Mouse (Mus musculus) hindbrain, postnatal 0 days (tissue): ENCODE results near the gene Slc10a7. TPM values are rescaled to one million over a fixed set of nuclear protein-coding genes. Genes with fewer than 3 reads are reported as not detected.
"Not testable (repeated sequence)": the region's sequence is repeated elsewhere in the genome, so short reads cannot be mapped to it uniquely, and the experiment has no call there.

Source experiments
- ATAC-seq: fragments of 200-750 bp; cut with Nextera tagmentation; 2 replicates; pipeline ENCODE4 v1.8.0; 2017; ENCODE audit warnings: mild to moderate bottlenecking, moderate TSS enrichment, moderate library complexity
- DNase-seq: peaks from one replicate; pipeline ENCODE4 v3.0.0-alpha.2; 2015; ENCODE audit warnings: low spot score
- H3K27ac ChIP-seq: fragments of 300-500 bp; sonication (generic); 2 replicates; pipeline ENCODE4 v1.5.1; 2014; ENCODE audit warnings: mild to moderate bottlenecking
- H3K27me3 ChIP-seq: fragments of 300-500 bp; sonication (generic); 2 replicates; pipeline ENCODE4 v1.6.1; 2014; ENCODE audit warnings: low read length, mixed read lengths; ENCODE audit not compliant: insufficient read depth
- H3K36me3 ChIP-seq: fragments of 300-500 bp; sonication (generic); 2 replicates; pipeline ENCODE4 v1.6.1; 2014; ENCODE audit warnings: low read length, mixed read lengths; ENCODE audit not compliant: insufficient read depth
- H3K4me1 ChIP-seq: fragments of 300-500 bp; sonication (generic); 2 replicates; pipeline ENCODE4 v1.6.1; 2014; ENCODE audit warnings: antibody characterized with exemption, low read length, mixed read lengths; ENCODE audit not compliant: insufficient read depth
- H3K4me2 ChIP-seq: fragments of 300-500 bp; sonication (generic); 2 replicates; pipeline ENCODE4 v1.6.1; 2014; ENCODE audit warnings: low read depth, mild to moderate bottlenecking, low read length, moderate library complexity, mixed read lengths
- H3K4me3 ChIP-seq: fragments of 300-500 bp; sonication (generic); 2 replicates; pipeline ENCODE4 v1.5.1; 2014; ENCODE audit warnings: low read length
- H3K9ac ChIP-seq: fragments of 300-500 bp; sonication (generic); replicated peaks from 2 replicates; pipeline ENCODE4 v1.6.1; 2014; ENCODE audit warnings: mild to moderate bottlenecking, low read length, moderate library complexity, mixed read lengths
- H3K9me3 ChIP-seq: fragments of 300-500 bp; sonication (generic); 2 replicates; pipeline ENCODE4 v1.6.1; 2016; ENCODE audit warnings: low read length, mixed read lengths
- CTCF ChIP-seq: IDR thresholded peaks from 2 replicates; pipeline ENCODE4 v1.5.1; 2016; ENCODE audit warnings: antibody characterized with exemption, control low read depth, low read depth
- WGBS: fragments of 180-500 bp; shearing (Covaris S2); extraction: QIAGEN DNeasy Blood & Tissue Kit; methylation state at CpG from one replicate; pipeline ENCODE4 v1.1.7; 2014; 5-methylcytosine and 5-hydroxymethylcytosine counted together
- polyA plus RNA-seq: library from polyadenylated mRNA; unstranded; fragments of >200 nt; fragmentation: Nextera tagmentation; extraction: Ambion mirVana; gene quantifications from 2 replicates; pipeline ENCODE4 v1.2.1, GENCODE M21; 2015
- total RNA-seq: library from RNA; depleted of rRNA; stranded (reverse); fragments of >200 nt; gene quantifications from 2 replicates; pipeline ENCODE4 v1.2.3, GENCODE M21; 2014

Slc10a7 gene
- total and polyA plus RNA-seq, 2 experiments from 2014 or later: 6.9 to 10.5 TPM

DNA sequence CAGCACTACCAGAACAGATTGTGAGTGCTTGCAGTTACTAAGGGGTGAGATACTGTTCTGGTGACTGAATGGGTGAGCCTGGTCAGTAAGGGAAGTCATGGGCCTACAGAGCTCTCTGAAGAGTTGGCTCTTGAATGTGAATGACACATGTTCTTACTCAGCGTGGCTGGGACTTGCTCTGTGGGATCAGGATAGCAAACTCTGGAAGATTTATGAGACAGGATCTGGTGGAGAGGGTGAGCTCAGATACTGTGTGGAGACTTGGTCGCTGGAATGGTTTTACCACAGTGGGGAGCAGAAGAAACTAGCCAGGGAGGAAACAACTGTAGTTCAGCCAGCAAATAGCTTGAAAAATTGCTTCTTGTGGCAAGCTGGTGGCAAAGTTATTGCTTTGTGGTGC is 35.4 kb downstream of the Slc10a7 start:
- Histone ChIP-seq H3K9ac (no peak overlapping the region), H3K4me1 (no peaks in the 10 kb centered on the region), H3K4me2 (no peak overlapping the region), H3K4me3 (no peak overlapping the region), H3K27me3 (no peaks in the 10 kb centered on the region), H3K9me3 (no peaks in the 10 kb centered on the region), H3K27ac (no peak overlapping the region), H3K36me3 (no peaks in the 10 kb centered on the region)
- WGBS: 80% methylated on average over 2 of the region's 2 CpGs
- no peak for DNase-seq
- no peak for TF ChIP-seq CTCF
- ATAC-seq: no peak

DNA sequence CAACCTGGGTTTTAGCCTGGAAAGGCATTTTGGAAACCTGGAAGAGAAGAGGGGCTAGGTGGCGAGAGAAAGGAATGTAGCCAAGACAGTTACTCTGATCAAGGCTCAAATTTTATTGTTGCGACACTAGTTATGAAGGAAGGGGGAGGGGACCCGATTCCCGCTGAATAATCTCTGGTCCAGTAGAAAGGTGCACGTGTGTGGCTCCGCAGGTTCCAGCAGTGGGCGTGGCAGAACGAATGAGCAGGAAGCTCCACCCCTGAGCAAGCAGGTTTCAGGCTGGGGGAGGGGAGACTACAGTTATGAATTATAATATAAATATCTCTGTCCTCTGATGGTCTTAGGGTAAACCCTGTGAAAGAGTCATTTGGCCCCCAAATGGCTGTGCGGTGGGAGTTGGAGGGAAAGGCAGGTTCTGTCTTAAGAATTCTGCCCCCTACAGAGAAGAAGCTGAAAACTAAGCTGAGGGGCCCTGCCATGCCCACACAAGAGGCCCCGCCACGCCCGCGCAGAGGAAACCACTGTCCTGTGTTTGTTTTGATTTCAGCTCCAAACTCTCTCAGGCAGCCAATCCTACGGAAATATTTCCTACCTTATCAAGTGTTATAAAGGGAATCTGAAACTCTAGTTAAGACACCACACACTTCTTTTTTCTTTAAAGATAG is 36.1 kb downstream of the Slc10a7 start:
- not testable (repeated sequence) for ATAC-seq

DNA sequence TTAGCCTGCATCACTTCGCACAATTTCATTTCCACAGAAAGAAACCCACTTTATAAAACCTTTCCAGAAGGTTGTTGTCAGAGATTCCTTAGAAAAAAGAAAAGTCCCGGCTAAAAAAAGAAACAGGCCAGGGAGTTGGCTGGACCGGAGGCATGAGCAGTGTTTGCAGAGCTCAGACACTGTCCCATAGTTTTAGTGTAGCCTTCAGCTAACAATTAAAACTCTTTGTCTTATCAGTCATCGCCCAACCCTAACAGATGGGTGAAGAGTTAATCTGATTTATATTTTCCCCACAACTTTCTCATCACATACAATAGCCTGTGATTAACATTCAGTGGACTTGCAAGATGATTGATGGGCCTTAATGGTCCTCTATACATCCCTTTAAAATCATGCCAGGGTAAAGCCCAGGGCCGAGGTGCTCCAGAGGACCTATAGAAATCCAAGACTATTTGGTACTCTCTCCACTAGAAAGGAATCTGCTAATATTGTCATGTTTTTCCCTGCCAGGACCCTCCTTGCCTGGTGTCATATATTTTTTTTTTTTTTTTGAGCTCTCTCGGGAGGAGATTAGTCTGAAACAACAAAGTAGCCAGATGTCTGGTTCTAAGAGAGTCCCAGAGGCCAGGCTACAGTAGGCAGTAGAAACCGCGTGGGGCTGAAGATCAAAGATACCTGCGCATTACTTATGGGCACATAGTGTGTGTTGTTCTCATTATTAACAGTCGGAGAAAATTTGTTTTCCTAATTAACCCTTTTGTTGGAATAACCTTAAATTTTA is 41.0 kb downstream of the Slc10a7 start:
- TF ChIP-seq CTCF: no peak
- Histone ChIP-seq H3K9me3 (no peaks in the 10 kb centered on the region), H3K4me1 (no peaks in the 10 kb centered on the region; the same call in 1 of the 2 replicates), H3K4me3 (no peak overlapping the region), H3K4me2 (no peak overlapping the region), H3K27ac (no peak overlapping the region), H3K36me3 (no peaks in the 10 kb centered on the region), H3K27me3 (no peaks in the 10 kb centered on the region), H3K9ac (no peak overlapping the region)
- DNase-seq (peak; percentile 37), ATAC-seq (peak; percentile 61; the same call in 1 of the 2 replicates)
- 29% methylated on average over 10 of the region's 10 CpGs for WGBS

More for the DNA sequence above, 36.1 kb downstream of the Slc10a7 start:
- H3K9ac ChIP-seq, H3K27me3 ChIP-seq, H3K4me2 ChIP-seq, H3K27ac ChIP-seq, H3K9me3 ChIP-seq, H3K4me1 ChIP-seq, H3K36me3 ChIP-seq, H3K4me3 ChIP-seq, DNase-seq: not testable (repeated sequence)
- WGBS: 56% methylated on average over 6 of the region's 14 CpGs

DNA sequence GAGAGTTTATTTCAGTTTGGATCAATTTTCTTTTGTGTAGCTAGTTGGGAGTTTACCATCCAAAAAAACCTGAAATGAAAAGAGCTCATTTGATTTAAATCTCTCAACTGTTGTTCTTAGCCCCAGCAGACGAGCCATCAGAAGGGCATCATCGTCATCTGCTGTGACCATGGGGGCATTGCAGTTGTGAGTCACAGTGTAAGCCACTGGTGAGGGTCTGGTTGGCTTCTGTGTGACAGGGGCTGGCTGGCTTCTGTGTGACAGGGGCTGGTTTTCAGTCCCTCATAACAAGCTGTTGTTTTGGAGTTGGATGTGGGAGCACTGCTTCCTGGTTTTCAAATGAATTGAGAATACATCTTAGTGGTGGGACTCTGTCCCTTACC is 41.6 kb downstream of the Slc10a7 start:
- peak; percentile 37 for TF ChIP-seq CTCF
- H3K4me2 ChIP-seq: no peak overlapping the region
- H3K27me3 ChIP-seq: no peaks in the 10 kb centered on the region
- H3K27ac ChIP-seq: no peak overlapping the region
- no peaks in the 10 kb centered on the region for H3K36me3 ChIP-seq
- DNase-seq: no peak
- H3K9ac ChIP-seq: no peak overlapping the region
- no peaks in the 10 kb centered on the region for H3K9me3 ChIP-seq
- H3K4me1 ChIP-seq: no peaks in the 10 kb centered on the region; the same call in 1 of the 2 replicates
- WGBS: 29% methylated on average over 2 of the region's 2 CpGs
- ATAC-seq: peak; percentile 68; the same call in 1 of the 2 replicates
- no peak overlapping the region for H3K4me3 ChIP-seq

DNA sequence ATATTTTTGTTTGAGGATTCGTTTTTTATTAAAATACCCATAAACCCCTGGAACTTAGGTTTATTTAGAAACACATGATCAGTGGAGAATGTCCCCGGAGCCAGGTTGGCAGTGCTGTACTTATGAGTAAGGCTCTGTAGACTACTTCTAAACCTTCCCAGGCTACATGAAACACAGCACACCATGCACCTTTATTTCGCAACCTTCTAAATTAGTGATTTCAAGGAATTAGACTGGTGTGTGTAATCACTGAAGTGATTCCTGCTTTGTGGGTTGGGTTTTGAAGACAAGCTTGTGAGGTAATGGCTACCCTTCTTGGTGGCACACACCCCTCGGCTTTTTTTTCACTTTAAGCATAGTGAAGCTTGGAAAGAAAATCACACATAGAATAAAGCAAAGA is 46.7 kb downstream of the Slc10a7 start:
- Histone ChIP-seq H3K9me3 (no peaks in the 10 kb centered on the region), H3K36me3 (no peaks in the 10 kb centered on the region), H3K4me1 (0 out of 2 replicates have a peak, but pooled peaks cover 2% of the 10 kb centered on the region), H3K4me2 (no peak overlapping the region), H3K27ac (no peak overlapping the region), H3K27me3 (no peaks in the 10 kb centered on the region), H3K9ac (no peak overlapping the region), H3K4me3 (no peak overlapping the region)
- ATAC-seq (no peak), DNase-seq (no peak)
- no peak for TF ChIP-seq CTCF
- 92% methylated on average over 4 of the region's 4 CpGs for WGBS

DNA sequence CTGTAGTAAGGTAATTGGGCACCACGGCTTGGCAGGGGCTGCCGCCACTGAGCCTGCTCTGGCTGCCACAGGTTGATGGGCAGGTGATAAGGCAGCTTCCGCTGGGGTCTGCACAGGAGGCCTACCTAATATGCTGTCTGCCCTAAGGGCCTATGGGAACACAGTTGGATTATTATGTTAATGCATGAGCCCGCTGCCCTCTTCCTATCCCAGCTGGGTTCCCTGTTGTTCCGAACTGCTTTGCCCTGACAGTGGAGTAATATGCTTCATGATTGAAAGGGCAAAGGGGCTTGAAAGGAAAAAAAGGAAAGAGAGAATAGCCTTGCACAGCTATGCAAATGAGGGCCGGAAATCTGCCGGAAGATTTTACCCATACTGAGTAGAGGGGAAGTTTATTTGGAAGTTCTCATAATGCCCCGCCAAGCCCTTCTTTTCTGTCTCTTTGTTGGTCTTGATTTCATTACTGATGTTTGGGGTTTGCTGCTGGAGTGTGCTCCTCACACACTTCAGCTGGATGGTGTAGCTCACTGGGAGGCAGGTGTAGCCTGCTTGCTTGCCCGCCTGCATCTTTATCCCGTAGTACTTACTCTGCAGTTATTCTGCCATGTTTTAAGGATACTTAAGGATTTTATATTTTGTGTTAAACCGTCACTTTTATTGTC is 47.8 kb downstream of the Slc10a7 start:
- Histone ChIP-seq H3K4me3 (no peak overlapping the region), H3K36me3 (no peaks in the 10 kb centered on the region), H3K9me3 (no peaks in the 10 kb centered on the region), H3K4me1 (0 out of 2 replicates have a peak, but pooled peaks cover 2% of the 10 kb centered on the region), H3K9ac (no peak overlapping the region), H3K4me2 (no peak overlapping the region), H3K27ac (no peak overlapping the region), H3K27me3 (no peaks in the 10 kb centered on the region)
- no peak for TF ChIP-seq CTCF
- DNase-seq: peak; percentile 25
- 0 out of 2 replicates have a peak, but pooled peaks have one; percentile 41 for ATAC-seq
- WGBS: 22% methylated on average over 11 of the region's 11 CpGs
